Mouse (Mus musculus) heart, embryonic 10.5 days (tissue): ENCODE measurements around the gene Psma2. TPM values are rescaled to one million over a fixed set of nuclear protein-coding genes. Genes with fewer than 3 reads are reported as not detected.

Experiments
- DNase-seq: peaks from one replicate; pipeline ENCODE4 v3.0.0-alpha.2; 2017; ENCODE audit warnings: low spot score
- H3K27ac ChIP-seq: fragments of 300-500 bp; sonication (generic); 2 replicates; pipeline ENCODE4 v1.5.1; 2016; ENCODE audit warnings: mild to moderate bottlenecking
- H3K27me3 ChIP-seq: fragments of 300-500 bp; sonication (generic); 2 replicates; pipeline ENCODE4 v1.6.1; 2016; ENCODE audit warnings: mild to moderate bottlenecking; ENCODE audit not compliant: poor library complexity, insufficient read depth, severe bottlenecking
- H3K36me3 ChIP-seq: fragments of 300-500 bp; sonication (generic); 2 replicates; pipeline ENCODE4 v1.6.1; 2016; ENCODE audit warnings: mild to moderate bottlenecking, moderate library complexity
- H3K4me1 ChIP-seq: fragments of 300-500 bp; sonication (generic); 2 replicates; pipeline ENCODE4 v1.6.1; 2016; ENCODE audit warnings: mild to moderate bottlenecking
- H3K4me3 ChIP-seq: fragments of 300-500 bp; sonication (generic); 2 replicates; pipeline ENCODE4 v1.5.1; 2016; ENCODE audit warnings: mild to moderate bottlenecking, moderate library complexity
- H3K9me3 ChIP-seq: fragments of 300-500 bp; sonication (generic); 2 replicates; pipeline ENCODE4 v1.6.1; 2016; ENCODE audit warnings: mild to moderate bottlenecking, moderate library complexity
- WGBS: fragments of 180-500 bp; shearing (Covaris S2); methylation state at CpG from one replicate; pipeline ENCODE4 v1.1.7; 2016; 5-methylcytosine and 5-hydroxymethylcytosine counted together
- polyA plus RNA-seq: library from polyadenylated mRNA; unstranded; fragments of >200 nt; fragmentation: Nextera tagmentation; extraction: Ambion mirVana; gene quantifications from 2 replicates; pipeline ENCODE4 v1.2.1, GENCODE M21; 2016

Psma2 gene
- polyA plus RNA-seq, 1 experiment from 2014 or later: 212 TPM

DNA sequence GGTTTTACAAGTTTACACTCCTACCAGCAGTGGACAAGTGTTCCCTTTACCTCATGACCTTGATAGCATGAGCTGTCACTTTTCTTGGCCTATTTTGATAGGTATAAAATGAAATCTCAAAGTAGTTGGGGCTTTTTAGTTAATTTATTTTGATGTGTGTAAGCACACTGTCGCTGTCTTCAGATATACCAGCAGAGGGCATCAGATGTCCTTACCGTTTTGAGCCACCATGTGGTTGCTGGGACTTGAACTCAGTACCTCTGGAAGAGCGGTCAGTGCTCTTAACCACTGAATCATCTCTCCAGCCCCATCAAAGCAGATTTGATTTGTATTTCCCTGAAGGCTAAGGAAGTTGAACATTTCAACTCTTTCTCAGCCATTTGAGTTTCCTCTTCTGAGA, 75.9 kb downstream of the Psma2 start:
- Histone ChIP-seq H3K36me3 (no peaks in the 10 kb centered on the region), H3K4me1 (no peaks in the 10 kb centered on the region), H3K4me3 (no peak overlapping the region), H3K27me3 (no peaks in the 10 kb centered on the region), H3K27ac (no peak overlapping the region), H3K9me3 (no peaks in the 10 kb centered on the region)
- no peak for DNase-seq
- WGBS: 60% methylated on average over 3 of the region's 3 CpGs

DNA sequence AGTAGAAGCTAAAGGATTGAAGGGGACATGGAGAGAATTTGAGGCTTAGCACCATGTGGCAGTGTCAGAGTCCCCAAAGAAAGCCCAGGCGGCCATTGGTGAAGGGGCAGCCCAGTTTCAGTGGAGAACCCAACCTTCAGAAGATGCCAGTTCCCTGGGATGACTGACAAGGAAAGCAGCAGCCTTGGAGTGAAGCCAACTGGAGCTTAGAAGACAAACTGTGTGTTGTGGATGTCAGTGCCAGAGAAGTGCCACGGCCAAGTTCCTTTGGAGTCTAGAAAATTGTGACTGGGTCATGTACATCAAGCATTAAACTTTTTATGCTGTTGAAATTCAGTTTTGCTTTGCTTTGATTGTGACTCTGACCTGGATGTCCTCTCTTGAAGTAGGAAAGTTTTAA, 103.8 kb downstream of the Psma2 start:
- no peak overlapping the region for H3K4me3 ChIP-seq
- H3K4me1 ChIP-seq: no peaks in the 10 kb centered on the region
- no peaks in the 10 kb centered on the region for H3K9me3 ChIP-seq
- WGBS: 68% methylated on average over 2 of the region's 2 CpGs
- H3K27ac ChIP-seq: no peak overlapping the region
- no peak for DNase-seq
- H3K36me3 ChIP-seq: no peaks in the 10 kb centered on the region
- H3K27me3 ChIP-seq: no peaks in the 10 kb centered on the region

DNA sequence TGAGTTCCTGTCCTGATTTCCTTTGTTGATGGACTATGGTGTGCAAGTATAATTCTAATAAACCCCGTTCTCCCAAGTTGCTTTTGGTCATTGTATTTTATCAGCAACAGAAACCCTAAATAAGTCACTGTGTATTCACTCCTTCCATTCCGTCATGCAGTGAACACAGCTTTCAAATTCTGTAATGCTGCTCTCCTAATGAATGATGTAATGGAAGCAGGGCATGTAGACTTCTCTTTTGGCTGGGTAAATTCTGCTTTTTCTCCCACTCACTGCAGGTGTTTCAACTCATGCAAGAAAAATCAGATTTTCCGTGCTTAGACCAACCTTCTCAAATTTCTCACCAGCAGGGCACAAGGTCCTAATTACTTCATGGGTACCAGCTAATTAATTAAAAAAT, 104.7 kb downstream of the Psma2 start:
- no peak for DNase-seq
- WGBS: 76% methylated on average over 3 of the region's 3 CpGs
- H3K27ac ChIP-seq: no peak overlapping the region

More for the DNA sequence above, 104.7 kb downstream of the Psma2 start:
- Histone ChIP-seq H3K4me3 (no peak overlapping the region), H3K27me3 (no peaks in the 10 kb centered on the region), H3K4me1 (no peaks in the 10 kb centered on the region), H3K36me3 (no peaks in the 10 kb centered on the region), H3K9me3 (no peaks in the 10 kb centered on the region)

Other genes with a start within 250 kb of the Psma2 start
- gene Hecw1, start 90.0 kb upstream of the Psma2 start, polyA plus RNA-seq: 0.11 and 0.42 TPM in 2 replicates
- 107 and 115 TPM in 2 replicates for gene Mrpl32, start 75 bp upstream of the Psma2 start, polyA plus RNA-seq
- 21.7 and 28.0 TPM in 2 replicates for gene AW209491, start 16.9 kb downstream of the Psma2 start, polyA plus RNA-seq